Mouse (Mus musculus): ENCODE results near the gene Fdxr. TPM values are rescaled to one million over a fixed set of nuclear protein-coding genes. Genes with fewer than 3 reads are reported as not detected.

Gene Fdxr
- total RNA-seq, 4 experiments from 2014 or later = 9.1 to 10.0 (median 9.6) TPM

GRCm38 (mm10) chr11:115290314-115290713, 13.5 kb upstream of the Fdxr start:
- no peak for DNase-seq (ENCODE audit: low spot score)

- no peak for DNase-seq (ENCODE audit: low spot score)
Observed at GRCm38 (mm10) chr11:115289885-115290284, 13.0 kb upstream of the Fdxr start.

GRCm38 (mm10) chr11:115288305-115288704, 11.5 kb upstream of the Fdxr start:
- DNase-seq (ENCODE audit: low spot score) = no peak

- no peak for DNase-seq (ENCODE audit: low spot score)
Observed at GRCm38 (mm10) chr11:115287386-115287785, 10.5 kb upstream of the Fdxr start.

GRCm38 (mm10) chr11:115286201-115286993, 9.5 kb upstream of the Fdxr start:
- no peak for DNase-seq (ENCODE audit: low spot score)

GRCm38 (mm10) chr11:115285282-115285681, 8.4 kb upstream of the Fdxr start:
- DNase-seq (ENCODE audit: low spot score) = no peak

- DNase-seq (ENCODE audit: low spot score) = no peak
Observed at GRCm38 (mm10) chr11:115283891-115284620, 7.2 kb upstream of the Fdxr start.

- no peak for DNase-seq (ENCODE audit: low spot score)
Observed at GRCm38 (mm10) chr11:115283486-115283765, 6.6 kb upstream of the Fdxr start.

- DNase-seq (ENCODE audit: low spot score) = no peak
Observed at GRCm38 (mm10) chr11:115282723-115283485, 6.1 kb upstream of the Fdxr start.

- no peak for DNase-seq (ENCODE audit: low spot score)
Observed at GRCm38 (mm10) chr11:115282295-115282694, 5.4 kb upstream of the Fdxr start.

GRCm38 (mm10) chr11:115279726-115280125, 2.9 kb upstream of the Fdxr start:
- no peak for DNase-seq (ENCODE audit: low spot score)

GRCm38 (mm10) chr11:115278176-115278575, 1.3 kb upstream of the Fdxr start:
- DNase-seq (ENCODE audit: low spot score) = no peak

GRCm38 (mm10) chr11:115277604-115277975, 740 bp upstream of the Fdxr start:
- no peak for DNase-seq (ENCODE audit: low spot score)

- DNase-seq (ENCODE audit: low spot score) = no peak
Observed at GRCm38 (mm10) chr11:115275954-115276353, 896 bp downstream of the Fdxr start.

- no peak for DNase-seq (ENCODE audit: low spot score)
Observed at GRCm38 (mm10) chr11:115275509-115275908, 1.3 kb downstream of the Fdxr start.

- DNase-seq (ENCODE audit: low spot score) = no peak
Observed at GRCm38 (mm10) chr11:115274771-115275170, 2.1 kb downstream of the Fdxr start.

- DNase-seq (ENCODE audit: low spot score) = no peak
Observed at GRCm38 (mm10) chr11:115274178-115274577, 2.7 kb downstream of the Fdxr start.

- no peak for DNase-seq (ENCODE audit: low spot score)
Observed at GRCm38 (mm10) chr11:115273735-115274134, 3.1 kb downstream of the Fdxr start.

GRCm38 (mm10) chr11:115272894-115273498, 3.9 kb downstream of the Fdxr start:
- DNase-seq (ENCODE audit: low spot score) = no peak

GRCm38 (mm10) chr11:115271481-115271880, 5.4 kb downstream of the Fdxr start:
- no peak for DNase-seq (ENCODE audit: low spot score)

- DNase-seq (ENCODE audit: low spot score) = no peak
Observed at GRCm38 (mm10) chr11:115271052-115271451, 5.8 kb downstream of the Fdxr start.
